Comparison of ENCODE assay signal across 20 mouse cellular contexts in the genomic region with DNA sequence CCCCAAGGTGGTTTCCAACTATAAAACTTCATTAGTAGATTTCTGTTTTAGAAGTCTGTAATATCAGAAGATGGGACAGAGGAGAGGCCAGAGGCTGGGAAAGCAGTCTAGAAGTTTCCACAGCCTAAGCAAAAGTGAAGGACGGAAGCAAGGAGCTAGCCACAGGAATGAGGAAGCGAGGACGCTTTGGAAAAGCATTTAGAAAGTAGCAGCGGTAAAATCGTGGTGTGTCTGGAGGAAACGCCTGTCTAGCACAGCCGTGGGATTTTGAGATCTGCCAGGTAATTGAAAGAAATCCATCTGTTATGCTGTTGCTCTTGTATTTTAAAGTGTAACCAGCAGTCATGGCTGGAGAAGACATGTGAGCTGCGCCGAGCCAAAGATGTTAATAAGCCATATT.
DNase-seq lines count a peak whose midpoint lies in the region; ATAC-seq lines count a peak whose summit lies in the region.
"Had no signal": no experiment of that assay in that cellular context is flagged by ENCODE, and none has a peak within 500 bp of the region (broad histone marks: within the 10 kb centered on the region; RNA-seq: fewer than 3 reads in every experiment).

No protein-coding gene starts in this region.

- ATAC-seq in frontal cortex, adult (ENCODE audit: low TSS enrichment), result 0 out of 2 replicates have a peak, but pooled peaks have one; percentile 38
- peak; percentile 71; the same call in 1 of the 2 replicates for ATAC-seq in common myeloid progenitor, adult 5-6 weeks (replicated peaks; ENCODE audit: low read depth, poor library complexity, severe bottlenecking)
- ATAC-seq in hematopoietic stem cell, adult 5-6 weeks (replicated peaks in 1 of 2; ENCODE audit: insufficient read depth in 1 of 2, low FRiP score in 2 of 2, low TSS enrichment in 1 of 2, low read depth in 1 of 2, poor library complexity in 2 of 2, severe bottlenecking in 2 of 2), result peak; percentile 78
- ATAC-seq in megakaryocyte progenitor cell, adult 5-6 weeks (replicated peaks; ENCODE audit: poor library complexity), result peak; percentile 54
- ATAC-seq: CD4-positive, CD25-positive, alpha-beta regulatory T cell, adult 4 months; intestine, embryonic 16.5 days had no signal

- no peak for DNase-seq in frontal cortex, adult 2 months (ENCODE audit: extremely low spot score in 1 of 2, low spot score in 1 of 2)
- DNase-seq in left cerebral cortex, adult 9 months (ENCODE audit: low spot score in 2 of 2), result no peak
- DNase-seq in embryo, embryonic 11 days, result no peak
- DNase-seq: adrenal gland, postnatal 14 days; cerebellum, adult 11-12 months; cerebellum, postnatal 10 days; heart, postnatal 36 days; kidney, adult 9 months; kidney, postnatal 14 days; layer of hippocampus, adult 9-11 months; lung, postnatal 36 days; right cerebral cortex, postnatal 4 days; thymus, adult 18-20 months; thymus, postnatal 36 days had no signal
